Mouse (Mus musculus) liver, embryonic 12.5 days (tissue): ENCODE measurements around the gene Chrng. TPM values are rescaled to one million over a fixed set of nuclear protein-coding genes. Genes with fewer than 3 reads are reported as not detected.

Experiments
- polyA plus RNA-seq: library from polyadenylated mRNA; unstranded; fragments of >200 nt; fragmentation: Nextera tagmentation; extraction: Ambion mirVana; gene quantifications from 2 replicates; pipeline ENCODE4 v1.2.1, GENCODE M21; 2016

The Chrng gene
- polyA plus RNA-seq, 1 experiment from 2014 or later, result 0.52 TPM

Other genes with a start within 250 kb of the Chrng start
- gene Alppl2, start 114.7 kb upstream of the Chrng start, polyA plus RNA-seq, result 0.14 TPM in 1 of 2 replicates, not detected in the other
- gene Alpi, start 103.1 kb upstream of the Chrng start, polyA plus RNA-seq, result not detected in 2 replicates
- gene Akp3, start 79.7 kb upstream of the Chrng start, polyA plus RNA-seq, result not detected in 2 replicates
- gene Ecel1, start 48.1 kb upstream of the Chrng start, polyA plus RNA-seq, result 0.12 and 0.35 TPM in 2 replicates
- not detected in 2 replicates for gene Prss56, start 21.3 kb upstream of the Chrng start, polyA plus RNA-seq
- 0.07 TPM in 1 of 2 replicates, not detected in the other for gene Chrnd, start 14.1 kb upstream of the Chrng start, polyA plus RNA-seq
- gene Eif4e2, start 9.3 kb downstream of the Chrng start, polyA plus RNA-seq, result 114 and 117 TPM in 2 replicates
- gene Efhd1, start 59.7 kb downstream of the Chrng start, polyA plus RNA-seq, result not detected in 2 replicates
- 25.4 and 27.8 TPM in 2 replicates for gene Gigyf2, start 122.3 kb downstream of the Chrng start, polyA plus RNA-seq
- gene Kcnj13, start 190.1 kb downstream of the Chrng start, polyA plus RNA-seq, result 0.43 and 0.79 TPM in 2 replicates